Mouse (Mus musculus): ENCODE measurements around the gene Fbxw9. TPM values are rescaled to one million over a fixed set of nuclear protein-coding genes. Genes with fewer than 3 reads are reported as not detected.

Fbxw9 gene
- polyA plus RNA-seq, 1 experiment from 2014 or later = 10.4 TPM

DNA sequence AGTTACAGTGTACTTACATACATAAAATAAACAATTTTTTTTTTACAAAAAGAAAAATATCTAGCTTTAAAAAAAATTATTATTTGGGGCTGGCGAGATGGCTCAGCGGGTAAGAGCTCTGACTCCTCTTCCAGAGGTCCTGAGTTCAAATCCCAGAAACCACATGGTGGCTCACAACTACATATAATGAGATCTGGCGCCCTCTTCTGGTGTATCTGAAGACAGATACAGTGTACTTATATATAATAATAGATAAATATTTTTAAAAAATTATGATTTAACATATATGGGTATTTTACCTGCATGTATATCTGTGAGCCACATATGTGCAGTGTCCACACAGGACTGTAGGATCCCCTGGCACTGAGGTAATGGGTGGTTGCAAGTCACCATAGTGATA is 26.4 kb downstream of the Fbxw9 start:
- WGBS (ENCODE audit: insufficient replicate concordance) = 70% methylated on average over 3 of the region's 3 CpGs
- Histone ChIP-seq H3K4me2 (ENCODE audit: low read depth, low read length) (no peak overlapping the region), H3K4me1 (ENCODE audit: control insufficient read depth, low read depth, low read length) (peaks cover 26% of the 10 kb centered on the region), H3K27me3 (ENCODE audit: control insufficient read depth, insufficient read depth, low read depth, low read length) (no peaks in the 10 kb centered on the region), H3K4me3 (ENCODE audit: low read depth, low read length) (no peak overlapping the region), H3K9ac (ENCODE audit: low read depth, low read length) (no peak overlapping the region), H3K27ac (ENCODE audit: low read length) (no peak overlapping the region), H3K36me3 (ENCODE audit: control insufficient read depth, insufficient read depth) (peaks cover 11% of the 10 kb centered on the region), H3K9me3 (replicated peaks; ENCODE audit: control insufficient read depth, low read length) (no peaks in the 10 kb centered on the region)
- no peak for ATAC-seq (ENCODE audit: low read depth)

- Histone ChIP-seq H3K4me3 (ENCODE audit: low read depth, low read length) (no peak overlapping the region), H3K4me2 (ENCODE audit: low read depth, low read length) (no peak overlapping the region), H3K9ac (ENCODE audit: low read depth, low read length) (no peak overlapping the region), H3K4me1 (ENCODE audit: control insufficient read depth, low read depth, low read length) (peaks cover 6% of the 10 kb centered on the region), H3K9me3 (replicated peaks; ENCODE audit: control insufficient read depth, low read length) (no peaks in the 10 kb centered on the region), H3K27ac (ENCODE audit: low read length) (no peak overlapping the region), H3K27me3 (ENCODE audit: control insufficient read depth, insufficient read depth, low read depth, low read length) (no peaks in the 10 kb centered on the region), H3K36me3 (ENCODE audit: control insufficient read depth, insufficient read depth) (peaks cover 11% of the 10 kb centered on the region)
- 61% methylated on average over 2 of the region's 2 CpGs for WGBS (ENCODE audit: insufficient replicate concordance)
- no peak for ATAC-seq (ENCODE audit: low read depth)
Measured at GRCm38 (mm10) chr8:85088771-85089170, 28.9 kb downstream of the Fbxw9 start.

GRCm38 (mm10) chr8:85090856-85091255 is 31.0 kb downstream of the Fbxw9 start:
- H3K9me3 ChIP-seq (replicated peaks; ENCODE audit: control insufficient read depth, low read length) = no peaks in the 10 kb centered on the region
- ATAC-seq (ENCODE audit: low read depth) = no peak
- peaks cover 8% of the 10 kb centered on the region for H3K36me3 ChIP-seq (ENCODE audit: control insufficient read depth, insufficient read depth)
- H3K27me3 ChIP-seq (ENCODE audit: control insufficient read depth, insufficient read depth, low read depth, low read length) = no peaks in the 10 kb centered on the region
- H3K4me2 ChIP-seq (ENCODE audit: low read depth, low read length) = no peak overlapping the region
- H3K4me1 ChIP-seq (ENCODE audit: control insufficient read depth, low read depth, low read length) = no peaks in the 10 kb centered on the region
- no peak overlapping the region for H3K4me3 ChIP-seq (ENCODE audit: low read depth, low read length)
- 85% methylated on average over 11 of the region's 11 CpGs for WGBS (ENCODE audit: insufficient replicate concordance)
- no peak overlapping the region for H3K27ac ChIP-seq (ENCODE audit: low read length)
- H3K9ac ChIP-seq (ENCODE audit: low read depth, low read length) = no peak overlapping the region

GRCm38 (mm10) chr8:85091526-85092090 is 31.8 kb downstream of the Fbxw9 start:
- ATAC-seq (ENCODE audit: low read depth) = no peak
- WGBS (ENCODE audit: insufficient replicate concordance) = 65% methylated on average over 21 of the region's 21 CpGs
- Histone ChIP-seq H3K9ac (ENCODE audit: low read depth, low read length) (no peak overlapping the region), H3K4me3 (ENCODE audit: low read depth, low read length) (no peak overlapping the region), H3K36me3 (ENCODE audit: control insufficient read depth, insufficient read depth) (peaks cover 8% of the 10 kb centered on the region), H3K9me3 (replicated peaks; ENCODE audit: control insufficient read depth, low read length) (no peaks in the 10 kb centered on the region), H3K27ac (ENCODE audit: low read length) (no peak overlapping the region), H3K27me3 (ENCODE audit: control insufficient read depth, insufficient read depth, low read depth, low read length) (no peaks in the 10 kb centered on the region), H3K4me1 (ENCODE audit: control insufficient read depth, low read depth, low read length) (no peaks in the 10 kb centered on the region), H3K4me2 (ENCODE audit: low read depth, low read length) (no peak overlapping the region)

- no peaks in the 10 kb centered on the region for H3K4me1 ChIP-seq (ENCODE audit: control insufficient read depth, low read depth, low read length)
- H3K4me3 ChIP-seq (ENCODE audit: low read depth, low read length) = no peak overlapping the region
- H3K27ac ChIP-seq (ENCODE audit: low read length) = no peak overlapping the region
- no peaks in the 10 kb centered on the region for H3K27me3 ChIP-seq (ENCODE audit: control insufficient read depth, insufficient read depth, low read depth, low read length)
- no peak overlapping the region for H3K9ac ChIP-seq (ENCODE audit: low read depth, low read length)
- no peak for ATAC-seq (ENCODE audit: low read depth)
- 78% methylated on average over 13 of the region's 13 CpGs for WGBS (ENCODE audit: insufficient replicate concordance)
- H3K4me2 ChIP-seq (ENCODE audit: low read depth, low read length) = no peak overlapping the region
- H3K36me3 ChIP-seq (ENCODE audit: control insufficient read depth, insufficient read depth) = peaks cover 12% of the 10 kb centered on the region
- no peaks in the 10 kb centered on the region for H3K9me3 ChIP-seq (replicated peaks; ENCODE audit: control insufficient read depth, low read length)
Measured at GRCm38 (mm10) chr8:85095051-85095450, 35.2 kb downstream of the Fbxw9 start.

DNA sequence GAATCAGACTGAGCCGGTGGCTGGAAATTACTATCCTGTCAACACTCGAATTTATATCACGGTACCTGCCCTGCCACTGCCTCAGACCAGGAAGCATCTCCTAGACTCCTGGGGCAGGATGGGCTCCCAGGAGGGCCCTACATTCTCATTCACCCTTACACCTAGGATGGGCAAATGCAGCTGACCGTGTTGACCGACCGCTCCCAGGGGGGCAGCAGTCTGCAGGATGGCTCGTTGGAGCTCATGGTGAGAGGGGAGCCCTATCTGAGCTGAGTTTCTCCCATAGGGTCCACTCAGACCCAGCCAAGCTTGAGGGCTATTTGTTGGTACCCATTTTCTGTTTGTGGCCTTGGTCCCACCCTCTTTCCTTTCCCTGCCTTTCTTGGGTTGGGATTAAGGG is 35.7 kb downstream of the Fbxw9 start:
- peaks cover 12% of the 10 kb centered on the region for H3K36me3 ChIP-seq (ENCODE audit: control insufficient read depth, insufficient read depth)
- no peak overlapping the region for H3K9ac ChIP-seq (ENCODE audit: low read depth, low read length)
- H3K27me3 ChIP-seq (ENCODE audit: control insufficient read depth, insufficient read depth, low read depth, low read length) = no peaks in the 10 kb centered on the region
- WGBS (ENCODE audit: insufficient replicate concordance) = 83% methylated on average over 7 of the region's 7 CpGs
- no peak for ATAC-seq (ENCODE audit: low read depth)
- no peak overlapping the region for H3K4me2 ChIP-seq (ENCODE audit: low read depth, low read length)
- no peak overlapping the region for H3K27ac ChIP-seq (ENCODE audit: low read length)
- no peaks in the 10 kb centered on the region for H3K9me3 ChIP-seq (replicated peaks; ENCODE audit: control insufficient read depth, low read length)
- H3K4me1 ChIP-seq (ENCODE audit: control insufficient read depth, low read depth, low read length) = no peaks in the 10 kb centered on the region
- H3K4me3 ChIP-seq (ENCODE audit: low read depth, low read length) = no peak overlapping the region

- Histone ChIP-seq H3K4me1 (ENCODE audit: control insufficient read depth, low read depth, low read length) (no peaks in the 10 kb centered on the region), H3K9ac (ENCODE audit: low read depth, low read length) (no peak overlapping the region), H3K27ac (ENCODE audit: low read length) (no peak overlapping the region), H3K4me3 (ENCODE audit: low read depth, low read length) (no peak overlapping the region), H3K4me2 (ENCODE audit: low read depth, low read length) (no peak overlapping the region), H3K36me3 (ENCODE audit: control insufficient read depth, insufficient read depth) (peaks cover 12% of the 10 kb centered on the region), H3K9me3 (replicated peaks; ENCODE audit: control insufficient read depth, low read length) (no peaks in the 10 kb centered on the region), H3K27me3 (ENCODE audit: control insufficient read depth, insufficient read depth, low read depth, low read length) (no peaks in the 10 kb centered on the region)
- ATAC-seq (ENCODE audit: low read depth) = no peak
- 81% methylated on average over 16 of the region's 16 CpGs for WGBS (ENCODE audit: insufficient replicate concordance)
Measured at GRCm38 (mm10) chr8:85096196-85096595, 36.3 kb downstream of the Fbxw9 start.

DNA sequence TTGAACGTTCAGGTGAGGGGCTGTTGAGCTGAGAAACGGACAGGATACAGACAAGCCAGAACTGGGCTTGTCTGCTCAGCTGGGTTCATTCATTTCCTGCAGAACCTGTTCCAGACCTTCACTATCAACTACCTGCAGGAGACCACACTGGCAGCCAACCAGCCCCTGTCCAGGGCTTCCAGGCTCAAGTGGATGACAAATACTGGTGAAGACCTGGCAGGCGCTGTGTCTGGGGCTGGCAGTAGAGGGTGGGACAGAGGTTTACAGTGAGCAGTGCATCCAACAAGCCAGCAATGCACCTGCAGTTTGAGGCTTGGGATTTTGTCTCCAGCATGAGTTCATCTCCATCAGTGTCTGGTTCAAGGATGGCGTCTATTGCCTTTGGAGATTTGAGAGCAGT is 37.0 kb downstream of the Fbxw9 start:
- H3K27ac ChIP-seq (ENCODE audit: low read length) = no peak overlapping the region
- no peak overlapping the region for H3K9ac ChIP-seq (ENCODE audit: low read depth, low read length)
- H3K27me3 ChIP-seq (ENCODE audit: control insufficient read depth, insufficient read depth, low read depth, low read length) = no peaks in the 10 kb centered on the region
- H3K36me3 ChIP-seq (ENCODE audit: control insufficient read depth, insufficient read depth) = peaks cover 12% of the 10 kb centered on the region
- no peak overlapping the region for H3K4me3 ChIP-seq (ENCODE audit: low read depth, low read length)
- ATAC-seq (ENCODE audit: low read depth) = no peak
- WGBS (ENCODE audit: insufficient replicate concordance) = 83% methylated on average over 4 of the region's 4 CpGs
- H3K4me2 ChIP-seq (ENCODE audit: low read depth, low read length) = no peak overlapping the region
- peaks cover 4% of the 10 kb centered on the region for H3K9me3 ChIP-seq (replicated peaks; ENCODE audit: control insufficient read depth, low read length)
- H3K4me1 ChIP-seq (ENCODE audit: control insufficient read depth, low read depth, low read length) = no peaks in the 10 kb centered on the region

GRCm38 (mm10) chr8:85100076-85100665 is 40.3 kb downstream of the Fbxw9 start:
- 54% methylated on average over 4 of the region's 4 CpGs for WGBS (ENCODE audit: insufficient replicate concordance)
- ATAC-seq (ENCODE audit: low read depth) = no peak

More at GRCm38 (mm10) chr8:85100076-85100665, 40.3 kb downstream of the Fbxw9 start:
- no peaks in the 10 kb centered on the region for H3K27me3 ChIP-seq (ENCODE audit: control insufficient read depth, insufficient read depth, low read depth, low read length)
- H3K9me3 ChIP-seq (replicated peaks; ENCODE audit: control insufficient read depth, low read length) = peaks cover 4% of the 10 kb centered on the region
- peaks cover 12% of the 10 kb centered on the region for H3K36me3 ChIP-seq (ENCODE audit: control insufficient read depth, insufficient read depth)
- H3K4me2 ChIP-seq (ENCODE audit: low read depth, low read length) = no peak overlapping the region
- no peak overlapping the region for H3K27ac ChIP-seq (ENCODE audit: low read length)
- H3K9ac ChIP-seq (ENCODE audit: low read depth, low read length) = no peak overlapping the region
- H3K4me1 ChIP-seq (ENCODE audit: control insufficient read depth, low read depth, low read length) = no peaks in the 10 kb centered on the region
- no peak overlapping the region for H3K4me3 ChIP-seq (ENCODE audit: low read depth, low read length)

All from liver, embryonic 16.5 days (tissue).